21 mouse cellular contexts compared by ENCODE assay signal in genomic region chr3:156094990-156095389, GRCm38 (mm10).
"Had no signal": no experiment of that assay in that cellular context is flagged by ENCODE, and none has a peak within 500 bp of the region (broad histone marks: within the 10 kb centered on the region; RNA-seq: fewer than 3 reads in every experiment).

No protein-coding gene starts in this region.

- H3K4me3 ChIP-seq: lung, embryonic 15.5 days; megakaryocyte, embryonic 14.5 days; midbrain, embryonic 13.5 days; midbrain, embryonic 15.5 days; myocyte; neural tube, embryonic 13.5 days; neural tube, embryonic 15.5 days had no signal

- DNase-seq: lung, adult 2 months; lung, postnatal 14 days; lung, postnatal 36 days; retina, postnatal 1 day; right cerebral cortex, adult 18-20 months; right cerebral cortex, postnatal 25 days; right cerebral cortex, postnatal 4 days; spleen, adult 18-20 months; thymus, adult 18-20 months; thymus, postnatal 14 days; thymus, postnatal 36 days had no signal

- H3K36me3 ChIP-seq: lung, embryonic 15.5 days; midbrain, embryonic 13.5 days; midbrain, embryonic 15.5 days; neural tube, embryonic 13.5 days; neural tube, embryonic 15.5 days had no signal

- H3K27me3 ChIP-seq: lung, embryonic 15.5 days; megakaryocyte, embryonic 14.5 days; midbrain, embryonic 13.5 days; midbrain, embryonic 15.5 days; neural tube, embryonic 13.5 days; neural tube, embryonic 15.5 days had no signal

- H3K9me3 ChIP-seq: lung, embryonic 15.5 days; megakaryocyte, embryonic 14.5 days; midbrain, embryonic 13.5 days; midbrain, embryonic 15.5 days; neural tube, embryonic 13.5 days; neural tube, embryonic 15.5 days had no signal

- H3K27ac ChIP-seq: lung, embryonic 15.5 days; macrophage; midbrain, embryonic 13.5 days; midbrain, embryonic 15.5 days; neural tube, embryonic 13.5 days; neural tube, embryonic 15.5 days had no signal

- H3K9ac ChIP-seq: lung, embryonic 15.5 days; midbrain, embryonic 13.5 days; midbrain, embryonic 15.5 days; neural tube, embryonic 13.5 days; neural tube, embryonic 15.5 days had no signal

- H3K4me2 ChIP-seq: lung, embryonic 15.5 days; midbrain, embryonic 11.5 days; midbrain, embryonic 13.5 days; midbrain, embryonic 15.5 days; neural tube, embryonic 13.5 days; neural tube, embryonic 15.5 days had no signal

- ATAC-seq: lung, postnatal 0 days; midbrain, embryonic 13.5 days; midbrain, embryonic 15.5 days had no signal

- H3K4me1 ChIP-seq: lung, embryonic 15.5 days; megakaryocyte, embryonic 14.5 days; midbrain, embryonic 13.5 days; midbrain, embryonic 15.5 days; neural tube, embryonic 13.5 days; neural tube, embryonic 15.5 days had no signal
